Mouse (Mus musculus): ENCODE data around the gene Tusc2. TPM values are rescaled to one million over a fixed set of nuclear protein-coding genes. Genes with fewer than 3 reads are reported as not detected.
A peak's percentile ranks its signal among the peaks of the same experiment; 100 is the strongest.
"Not testable (repeated sequence)": the region's sequence is repeated elsewhere in the genome, so short reads cannot be mapped to it uniquely, and the experiment has no call there.

Tusc2 gene
- polyA plus RNA-seq, 1 experiment = 97.6 TPM

- TF ChIP-seq POLR2A (IDR thresholded peaks at IDR 0.05; ENCODE audit: borderline replicate concordance, extremely low read depth, insufficient read depth, insufficient read length, poor library complexity, severe bottlenecking) = peak; percentile 71; the same call in 1 of the 2 replicates
- no peak for TF ChIP-seq CTCF (IDR thresholded peaks at IDR 0.05; ENCODE audit: borderline replicate concordance, extremely low read depth, insufficient read depth, insufficient read length)
- peak; percentile 99 for DNase-seq (ENCODE audit: low read depth)
These were observed 8.7 kb upstream of the Tusc2 start for GRCm38 (mm10) chr9:107554319-107554825.

DNA sequence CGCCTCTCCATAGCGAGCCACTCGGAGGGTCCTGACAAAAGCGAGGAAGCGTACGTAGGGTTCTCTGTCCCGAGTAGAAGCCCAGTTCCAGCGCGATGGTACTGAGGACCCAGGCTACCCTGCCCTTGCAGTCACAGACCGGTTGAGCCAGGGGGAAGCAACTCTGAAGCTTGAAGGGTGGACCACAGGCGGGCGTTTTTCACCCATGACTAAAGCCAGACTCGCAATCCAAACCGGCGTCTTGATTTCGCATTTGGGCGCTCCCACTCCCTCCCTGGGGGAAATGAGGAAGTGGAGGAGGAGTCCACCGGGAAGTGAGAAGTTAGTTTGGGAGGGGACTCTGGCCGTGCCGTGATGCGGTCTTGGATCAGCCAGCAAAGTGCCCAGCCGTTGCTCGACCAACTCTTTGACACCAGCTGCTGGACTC, 8.0 kb upstream of the Tusc2 start:
- TF ChIP-seq CTCF (IDR thresholded peaks at IDR 0.05; ENCODE audit: borderline replicate concordance, extremely low read depth, insufficient read depth, insufficient read length) (no peak), POLR2A (IDR thresholded peaks at IDR 0.05; ENCODE audit: borderline replicate concordance, extremely low read depth, insufficient read depth, insufficient read length, poor library complexity, severe bottlenecking) (no peak)
- DNase-seq (ENCODE audit: low read depth) = peak; percentile 56

- no peak for TF ChIP-seq POLR2A (IDR thresholded peaks at IDR 0.05; ENCODE audit: borderline replicate concordance, extremely low read depth, insufficient read depth, insufficient read length, poor library complexity, severe bottlenecking)
- TF ChIP-seq CTCF (IDR thresholded peaks at IDR 0.05; ENCODE audit: borderline replicate concordance, extremely low read depth, insufficient read depth, insufficient read length) = no peak
- DNase-seq (ENCODE audit: low read depth) = no peak
These were observed 7.4 kb upstream of the Tusc2 start for GRCm38 (mm10) chr9:107555701-107556100.

DNA sequence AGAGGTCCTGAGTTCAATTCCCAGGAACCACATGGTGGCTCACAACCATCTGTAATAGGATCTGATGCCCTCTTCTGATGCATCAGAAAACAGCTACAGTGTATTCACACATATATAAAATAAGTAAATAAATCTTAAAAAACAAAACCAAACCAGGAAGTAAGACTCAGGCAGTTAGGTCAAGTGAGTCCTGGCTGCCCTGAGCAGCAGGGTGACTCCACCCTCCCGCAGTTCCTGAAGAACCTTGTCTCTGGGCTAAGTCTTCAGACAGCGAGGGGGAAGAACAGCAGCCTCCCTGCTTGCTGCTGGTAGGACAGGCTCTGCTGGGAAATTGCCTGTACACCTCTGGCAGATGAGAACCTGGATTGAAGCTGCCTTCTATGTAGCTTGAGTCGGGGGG, 6.7 kb upstream of the Tusc2 start:
- DNase-seq (ENCODE audit: low read depth) = no peak

GRCm38 (mm10) chr9:107565556-107565955, 2.5 kb downstream of the Tusc2 start:
- not testable (repeated sequence) for DNase-seq (ENCODE audit: low read depth)
- 0 out of 2 replicates have a peak, but pooled peaks have one; percentile 21 for TF ChIP-seq CTCF (IDR thresholded peaks at IDR 0.05; ENCODE audit: borderline replicate concordance, extremely low read depth, insufficient read depth, insufficient read length)

More for the DNA sequence above, 6.7 kb upstream of the Tusc2 start:
- TF ChIP-seq POLR2A (IDR thresholded peaks at IDR 0.05; ENCODE audit: borderline replicate concordance, extremely low read depth, insufficient read depth, insufficient read length, poor library complexity, severe bottlenecking) (no peak), CTCF (IDR thresholded peaks at IDR 0.05; ENCODE audit: borderline replicate concordance, extremely low read depth, insufficient read depth, insufficient read length) (no peak)

DNA sequence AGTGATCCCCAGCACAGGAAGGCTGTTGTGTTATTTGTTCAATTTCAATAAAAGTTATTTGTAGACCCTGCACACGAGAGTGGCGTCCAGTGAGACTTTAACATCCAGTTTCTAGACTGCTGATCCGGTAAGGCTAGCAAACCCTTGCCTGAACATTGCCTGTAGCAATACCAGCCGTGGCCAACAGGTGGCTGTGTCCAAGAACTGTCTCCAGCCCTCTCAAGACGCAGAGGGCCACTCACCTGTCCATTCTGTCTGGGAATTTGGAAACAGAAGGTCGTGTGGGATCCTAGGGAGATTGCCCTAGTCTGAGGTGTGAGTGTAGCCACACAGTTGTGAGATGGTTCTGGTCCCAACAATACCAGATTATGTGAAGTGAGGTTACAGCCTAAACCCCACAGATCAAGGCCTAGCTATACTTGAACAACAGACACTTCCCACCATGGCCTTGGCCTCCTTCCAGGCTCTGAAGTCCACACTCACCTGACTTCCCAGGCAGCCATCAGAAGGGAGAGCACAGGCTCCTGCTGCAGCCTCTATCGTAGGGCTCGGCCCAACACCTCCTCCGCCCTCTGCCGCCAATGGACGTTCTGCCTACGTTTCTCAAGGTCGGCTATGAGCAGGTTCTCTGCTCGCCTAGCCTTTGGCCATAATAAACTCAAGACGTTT, 3.1 kb downstream of the Tusc2 start:
- peak; percentile 75 for DNase-seq (ENCODE audit: low read depth)
- TF ChIP-seq POLR2A (IDR thresholded peaks at IDR 0.05; ENCODE audit: borderline replicate concordance, extremely low read depth, insufficient read depth, insufficient read length, poor library complexity, severe bottlenecking) (no peak), CTCF (IDR thresholded peaks at IDR 0.05; ENCODE audit: borderline replicate concordance, extremely low read depth, insufficient read depth, insufficient read length) (peak; percentile 81)

GRCm38 (mm10) chr9:107566855-107567254, 3.8 kb downstream of the Tusc2 start:
- TF ChIP-seq POLR2A (IDR thresholded peaks at IDR 0.05; ENCODE audit: borderline replicate concordance, extremely low read depth, insufficient read depth, insufficient read length, poor library complexity, severe bottlenecking) (no peak), CTCF (IDR thresholded peaks at IDR 0.05; ENCODE audit: borderline replicate concordance, extremely low read depth, insufficient read depth, insufficient read length) (no peak)
- no peak for DNase-seq (ENCODE audit: low read depth)

GRCm38 (mm10) chr9:107567702-107568319, 4.8 kb downstream of the Tusc2 start, which contains the start of gene Hyal2:
Gene Hyal2 (plus strand): TSS chr9:107567945.
- no peak for TF ChIP-seq CTCF (IDR thresholded peaks at IDR 0.05; ENCODE audit: borderline replicate concordance, extremely low read depth, insufficient read depth, insufficient read length)
- no peak for TF ChIP-seq POLR2A (IDR thresholded peaks at IDR 0.05; ENCODE audit: borderline replicate concordance, extremely low read depth, insufficient read depth, insufficient read length, poor library complexity, severe bottlenecking)
- no peak for DNase-seq (ENCODE audit: low read depth)

GRCm38 (mm10) chr9:107568331-107569261, 5.5 kb downstream of the Tusc2 start:
- TF ChIP-seq POLR2A (IDR thresholded peaks at IDR 0.05; ENCODE audit: borderline replicate concordance, extremely low read depth, insufficient read depth, insufficient read length, poor library complexity, severe bottlenecking) = peak; percentile 74; the same call in 1 of the 2 replicates
- no peak for TF ChIP-seq CTCF (IDR thresholded peaks at IDR 0.05; ENCODE audit: borderline replicate concordance, extremely low read depth, insufficient read depth, insufficient read length)
- DNase-seq (ENCODE audit: low read depth) = peak; percentile 96

GRCm38 (mm10) chr9:107569270-107569669, 6.2 kb downstream of the Tusc2 start:
- no peak for DNase-seq (ENCODE audit: low read depth)
- no peak for TF ChIP-seq CTCF (IDR thresholded peaks at IDR 0.05; ENCODE audit: borderline replicate concordance, extremely low read depth, insufficient read depth, insufficient read length)
- no peak for TF ChIP-seq POLR2A (IDR thresholded peaks at IDR 0.05; ENCODE audit: borderline replicate concordance, extremely low read depth, insufficient read depth, insufficient read length, poor library complexity, severe bottlenecking)

GRCm38 (mm10) chr9:107570016-107570415, 7.0 kb downstream of the Tusc2 start:
- no peak for TF ChIP-seq CTCF (IDR thresholded peaks at IDR 0.05; ENCODE audit: borderline replicate concordance, extremely low read depth, insufficient read depth, insufficient read length)
- TF ChIP-seq POLR2A (IDR thresholded peaks at IDR 0.05; ENCODE audit: borderline replicate concordance, extremely low read depth, insufficient read depth, insufficient read length, poor library complexity, severe bottlenecking) = no peak

More at GRCm38 (mm10) chr9:107570016-107570415, 7.0 kb downstream of the Tusc2 start:
- no peak for DNase-seq (ENCODE audit: low read depth)

Data from brain, embryonic 14.5 days (tissue).